Mouse (Mus musculus) layer of hippocampus, postnatal 10 days (tissue): ENCODE data around the gene Gm15737. TPM values are rescaled to one million over a fixed set of nuclear protein-coding genes. Genes with fewer than 3 reads are reported as not detected.

ENCODE experiments used
- DNase-seq, 2 experiments: peaks; one replicate each; pipeline ENCODE4 v3.0.0; 2021; ENCODE audit warnings: low spot score in 2 of 2
- total RNA-seq, 2 experiments: library from RNA; stranded (reverse); gene quantifications; 2 replicates each; pipeline ENCODE4 v1.2.3; 2021

Gm15737 gene
- total RNA-seq, 2 experiments from 2014 or later, result not detected

- no peak for DNase-seq
Measured at GRCm38 (mm10) chr6:92874854-92875253, 5.7 kb downstream of the Gm15737 start.

GRCm38 (mm10) chr6:92875340-92875739 lies 6.2 kb downstream of the Gm15737 start:
- DNase-seq, result no peak

- DNase-seq, result no peak
Measured at GRCm38 (mm10) chr6:92876121-92876520, 7.0 kb downstream of the Gm15737 start.

GRCm38 (mm10) chr6:92877236-92877635 lies 8.1 kb downstream of the Gm15737 start:
- no peak for DNase-seq

- no peak for DNase-seq
Measured at GRCm38 (mm10) chr6:92878771-92879170, 9.6 kb downstream of the Gm15737 start.

- no peak for DNase-seq
Measured at GRCm38 (mm10) chr6:92879700-92880265, 10.6 kb downstream of the Gm15737 start.

- no peak for DNase-seq
Measured at GRCm38 (mm10) chr6:92882446-92882845, 13.3 kb downstream of the Gm15737 start.

- no peak for DNase-seq
Measured at GRCm38 (mm10) chr6:92883131-92883900, 14.2 kb downstream of the Gm15737 start.

- no peak for DNase-seq
Measured at GRCm38 (mm10) chr6:92891535-92891934, 22.4 kb downstream of the Gm15737 start.

GRCm38 (mm10) chr6:92904037-92904436 lies 34.9 kb downstream of the Gm15737 start:
- no peak for DNase-seq

GRCm38 (mm10) chr6:92904491-92904890 lies 35.3 kb downstream of the Gm15737 start:
- DNase-seq, result no peak

- DNase-seq, result no peak
Measured at GRCm38 (mm10) chr6:92905922-92906321, 36.8 kb downstream of the Gm15737 start.

GRCm38 (mm10) chr6:92909361-92909760 lies 40.2 kb downstream of the Gm15737 start:
- DNase-seq, result no peak

- no peak for DNase-seq
Measured at GRCm38 (mm10) chr6:92910611-92911010, 41.5 kb downstream of the Gm15737 start.

- no peak for DNase-seq
Measured at GRCm38 (mm10) chr6:92920938-92921689, 52.0 kb downstream of the Gm15737 start.

GRCm38 (mm10) chr6:92921843-92922242 lies 52.7 kb downstream of the Gm15737 start:
- no peak for DNase-seq

GRCm38 (mm10) chr6:92924536-92924935 lies 55.4 kb downstream of the Gm15737 start:
- DNase-seq, result no peak

GRCm38 (mm10) chr6:92928261-92928660 lies 59.1 kb downstream of the Gm15737 start:
- DNase-seq, result no peak
